Mouse (Mus musculus) MN1 (cell line): ENCODE results near the gene Strc.
"Not testable (repeated sequence)": the region's sequence is repeated elsewhere in the genome, so short reads cannot be mapped to it uniquely, and the experiment has no call there.

Experiments
- DNase-seq: peaks from one replicate; pipeline ENCODE4 v3.0.0-alpha.2; 2016; ENCODE audit warnings: low spot score

The Strc gene

DNA sequence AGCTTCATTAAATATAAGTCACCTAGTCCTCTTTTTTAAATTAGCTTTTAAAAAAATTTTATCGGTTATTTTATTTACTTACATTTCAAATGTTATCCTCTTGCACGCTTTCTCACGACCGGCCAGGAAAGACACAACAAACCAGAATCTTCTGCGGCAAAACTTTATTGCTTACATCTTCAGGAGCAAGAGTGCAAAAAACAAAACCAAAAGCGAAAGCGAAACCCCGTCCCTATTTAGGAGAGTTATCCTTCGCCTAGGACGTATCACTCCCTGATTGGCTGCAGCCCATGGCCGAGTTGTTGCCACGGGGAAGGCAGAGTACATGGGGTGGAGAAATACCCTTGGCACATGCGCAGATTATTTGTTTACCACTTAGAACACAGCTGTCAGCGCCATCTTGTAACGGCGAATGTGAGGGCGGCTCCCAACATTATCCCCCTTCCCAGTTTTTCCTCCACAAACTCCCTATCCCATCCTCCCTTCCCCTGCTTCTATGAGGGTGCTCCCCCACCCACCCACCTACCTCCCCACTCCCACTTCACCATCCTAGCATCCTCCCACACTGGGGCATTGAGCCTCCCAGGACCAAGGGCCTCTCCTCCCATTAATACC is at the start of gene Strc:
Strc (minus strand) TSS at position 208 of the 615 bp plus-strand sequence.
- DNase-seq: not testable (repeated sequence)

GRCm38 (mm10) chr2:121434854-121435253 is 47.9 kb upstream of the Strc start:
- DNase-seq: peak; percentile 48

- no peak for DNase-seq
Observed at GRCm38 (mm10) chr2:121425890-121426289, 38.9 kb upstream of the Strc start.

GRCm38 (mm10) chr2:121423166-121423565 is 36.2 kb upstream of the Strc start:
- no peak for DNase-seq

- no peak for DNase-seq
Observed at GRCm38 (mm10) chr2:121418476-121418875, 31.5 kb upstream of the Strc start.

GRCm38 (mm10) chr2:121416356-121416755 is 29.4 kb upstream of the Strc start:
- no peak for DNase-seq

- DNase-seq: no peak
Observed at GRCm38 (mm10) chr2:121415591-121415990, 28.6 kb upstream of the Strc start.

DNA sequence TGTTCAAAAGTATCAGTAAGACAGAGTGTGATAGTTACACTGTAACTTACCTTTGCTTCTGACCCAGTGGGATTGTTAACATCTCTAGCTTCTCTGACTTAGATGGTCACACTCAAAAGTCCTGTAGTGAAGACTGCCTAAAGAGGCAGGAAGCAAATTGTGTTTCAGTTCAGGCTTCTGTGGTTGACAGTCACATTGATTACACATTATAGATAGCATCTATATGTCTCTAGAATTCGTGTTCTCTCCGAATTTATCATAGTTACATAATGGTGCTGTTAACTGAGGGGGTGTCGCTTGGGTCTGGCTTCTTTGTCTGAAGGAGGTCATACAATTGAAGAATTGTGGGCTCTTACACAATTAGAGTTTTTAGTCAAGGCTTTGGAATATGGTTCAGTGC is 28.1 kb upstream of the Strc start:
- no peak for DNase-seq

DNA sequence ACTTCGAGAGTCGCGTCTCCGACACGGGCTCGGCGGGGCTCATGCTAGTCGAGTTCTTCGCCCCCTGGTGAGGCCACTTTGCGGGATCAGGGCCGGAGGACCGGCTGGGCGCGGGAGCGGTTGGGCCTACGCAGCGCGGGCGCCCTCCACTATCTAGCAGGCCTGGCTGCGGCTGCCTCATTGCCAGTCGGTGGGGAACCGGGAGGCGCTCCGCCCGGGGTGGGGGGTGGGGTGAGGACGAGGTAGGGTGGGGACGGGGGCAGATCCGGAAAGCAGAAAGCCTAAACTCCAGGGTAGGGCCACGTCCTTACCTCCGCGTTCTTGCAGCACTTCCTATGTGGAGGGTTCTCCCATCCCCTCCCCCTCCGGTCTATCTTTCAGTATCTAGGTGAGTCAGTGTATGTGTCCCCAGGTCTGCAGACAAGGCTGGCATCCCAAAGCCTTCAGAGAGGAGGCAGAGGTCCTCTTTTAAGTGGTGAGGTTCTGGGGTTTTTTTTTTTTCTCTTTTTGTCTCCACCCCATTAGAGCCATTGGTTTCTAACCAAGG is 27.2 kb upstream of the Strc start:
- DNase-seq: peak; percentile 57

GRCm38 (mm10) chr2:121413387-121414042 is 26.5 kb upstream of the Strc start, which contains the start of the genes Pdia3 and Catsper2:
Gene Pdia3 (plus strand): TSS chr2:121413775.
Gene Catsper2 (minus strand): TSS chr2:121413792.
- DNase-seq: peak; percentile 96

DNA sequence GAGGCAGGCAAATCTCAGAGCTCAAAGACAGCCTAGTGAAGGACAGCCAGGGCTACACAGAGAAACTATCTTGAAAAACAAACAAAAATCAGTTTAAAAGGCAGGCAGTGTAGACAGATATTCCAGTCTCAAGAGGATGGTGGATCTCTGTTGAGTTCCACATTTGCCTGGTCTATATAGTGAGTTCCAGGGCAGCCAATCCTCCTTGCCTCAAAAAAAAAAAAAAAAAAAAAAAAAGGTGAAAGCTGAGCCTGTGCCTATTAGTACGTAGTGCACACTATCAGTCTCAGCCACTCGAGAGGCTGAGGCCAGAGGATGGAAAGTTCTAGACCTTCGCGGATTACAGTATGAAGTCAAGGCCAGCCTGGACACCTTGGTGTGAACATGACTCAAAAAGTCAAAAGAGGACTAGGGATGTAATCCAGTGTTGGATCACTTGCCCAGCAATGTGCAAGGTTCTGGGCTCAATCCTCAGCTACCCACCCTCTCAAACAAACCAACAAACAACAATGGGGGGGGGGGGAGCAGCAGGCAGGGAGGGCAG is 25.9 kb upstream of the Strc start:
- peak; percentile 42 for DNase-seq

DNA sequence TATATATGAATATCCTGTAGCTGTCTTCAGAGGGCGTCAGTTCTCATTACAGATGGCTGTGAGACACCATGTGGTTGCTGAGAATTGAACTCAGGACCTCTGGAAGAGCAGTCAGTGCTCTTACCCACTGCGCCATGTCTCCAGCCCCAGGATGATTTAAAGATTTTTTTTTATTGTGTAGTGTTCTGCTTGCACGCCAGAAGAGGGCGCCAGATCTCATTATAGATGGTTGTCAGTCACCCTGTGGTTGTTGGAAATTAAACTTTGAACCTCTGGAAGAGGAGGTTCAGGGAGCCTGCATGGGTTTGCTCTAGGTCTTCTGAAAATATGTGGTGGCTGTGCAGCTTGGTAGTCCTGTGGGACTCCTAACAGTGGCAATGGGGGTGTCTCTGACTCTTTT is 21.2 kb upstream of the Strc start:
- DNase-seq: peak; percentile 30

DNA sequence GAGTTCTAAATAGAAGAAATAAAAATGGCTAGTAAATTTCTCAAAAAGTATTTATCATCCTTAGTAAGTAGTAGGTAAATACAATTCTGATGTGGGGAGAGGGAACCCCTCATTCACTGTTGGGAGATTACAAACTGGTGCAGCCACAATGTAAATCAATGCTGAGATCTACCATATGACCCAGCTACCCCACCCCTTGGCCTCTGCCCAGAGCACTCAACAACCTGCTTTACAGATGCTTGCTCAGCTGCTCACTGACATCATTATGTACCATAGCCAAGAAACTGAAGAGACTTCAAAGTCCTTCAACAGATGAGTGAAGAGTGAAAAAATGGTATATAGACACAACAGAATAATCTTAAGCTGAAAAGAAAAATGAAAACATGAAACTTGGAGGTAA is 16.3 kb upstream of the Strc start:
- DNase-seq: no peak

GRCm38 (mm10) chr2:121396624-121397023 is 9.7 kb upstream of the Strc start:
- peak; percentile 79 for DNase-seq

- DNase-seq: no peak
Observed at GRCm38 (mm10) chr2:121374766-121375165, 12.2 kb downstream of the Strc start.

DNA sequence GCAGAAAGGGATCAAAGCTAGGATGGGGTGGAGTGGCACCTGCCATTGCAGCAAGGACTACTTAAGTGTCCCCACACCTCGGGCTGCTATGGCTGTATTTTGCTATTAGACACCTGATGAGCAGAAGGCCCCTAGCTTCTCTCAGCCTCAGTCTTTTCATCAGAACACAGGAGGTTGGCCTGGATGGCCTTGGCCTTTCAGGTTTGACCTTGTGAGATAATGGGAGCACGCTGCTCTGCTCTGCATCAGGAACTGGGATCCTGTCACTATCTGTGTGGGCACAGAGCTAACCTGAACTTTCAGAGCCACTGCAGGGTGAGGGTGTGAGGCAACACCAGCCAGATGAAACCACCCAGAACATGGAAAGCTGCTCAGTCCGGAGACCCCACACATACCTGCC is 14.7 kb downstream of the Strc start:
- no peak for DNase-seq

GRCm38 (mm10) chr2:121370921-121371320 is 16.0 kb downstream of the Strc start:
- DNase-seq: no peak

DNA sequence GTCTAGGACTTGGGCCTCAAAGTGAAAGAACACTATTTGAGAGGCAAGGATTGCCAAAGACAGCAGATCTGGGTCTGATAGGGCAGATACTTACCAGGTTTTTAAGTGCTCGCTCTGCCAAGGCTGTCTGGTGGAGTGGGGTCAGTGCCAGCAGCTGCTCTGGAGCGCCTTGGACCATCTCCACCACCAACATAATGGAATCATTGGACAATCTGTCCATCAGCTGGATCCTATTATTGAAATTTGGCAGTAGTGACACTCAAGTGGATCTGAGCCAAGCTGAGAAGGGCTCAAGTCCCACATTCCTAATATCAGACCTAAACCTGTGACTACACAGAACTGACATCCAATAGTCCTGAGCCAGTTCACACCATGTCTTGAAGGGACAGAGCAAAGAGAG is 18.1 kb downstream of the Strc start:
- DNase-seq: peak; percentile 59

- DNase-seq: no peak
Observed at GRCm38 (mm10) chr2:121363656-121364055, 23.3 kb downstream of the Strc start.

DNA sequence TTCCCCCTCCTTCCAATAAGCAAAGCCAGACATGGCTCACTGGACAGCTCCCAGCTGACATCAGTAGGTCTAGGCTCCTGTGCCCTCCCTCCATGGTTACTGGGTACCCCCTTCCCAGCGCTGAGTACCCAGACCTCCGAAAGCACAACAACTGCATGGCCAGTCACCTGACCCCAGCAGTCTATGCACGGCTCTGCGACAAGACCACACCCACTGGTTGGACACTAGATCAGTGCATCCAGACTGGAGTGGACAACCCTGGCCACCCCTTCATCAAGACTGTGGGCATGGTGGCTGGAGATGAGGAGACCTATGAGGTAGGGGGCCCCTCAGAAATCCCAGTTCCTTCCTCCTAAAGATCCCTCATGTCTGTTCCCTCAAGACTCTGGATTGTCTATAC is 27.5 kb downstream of the Strc start:
- DNase-seq: no peak

- DNase-seq: peak; percentile 61
Observed at GRCm38 (mm10) chr2:121358381-121358780, 28.6 kb downstream of the Strc start.

- DNase-seq: no peak
Observed at GRCm38 (mm10) chr2:121357961-121358360, 29.0 kb downstream of the Strc start.

GRCm38 (mm10) chr2:121357494-121357893 is 29.5 kb downstream of the Strc start, which contains the start of gene Ckmt1:
Gene Ckmt1 (plus strand): TSS chr2:121357714.
- DNase-seq: no peak
